In the genomic region with DNA sequence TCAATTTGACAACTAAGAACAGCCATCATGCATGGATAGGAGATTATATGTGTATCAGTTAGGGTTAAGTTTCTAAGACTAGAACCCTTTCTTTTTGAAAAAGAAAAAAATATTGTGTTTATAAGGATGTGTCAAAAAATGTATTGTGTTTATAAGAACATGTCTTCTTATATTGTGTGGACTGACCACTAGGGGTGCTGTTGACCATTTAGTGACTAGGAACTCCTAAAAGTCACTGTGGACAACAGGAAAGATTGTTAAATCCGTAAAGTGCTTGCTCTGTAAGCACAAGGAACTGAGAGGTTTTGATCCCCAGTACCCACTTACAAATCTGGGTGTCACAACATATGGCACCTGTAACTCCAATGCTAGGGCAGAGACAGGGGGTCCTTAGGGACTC, we compare ENCODE assay signal across 12 mouse cellular contexts.
A peak's percentile ranks its signal among the peaks of the same experiment; 100 is the strongest.
DNase-seq lines count a peak whose midpoint lies in the region; ATAC-seq and TF ChIP-seq lines count a peak whose summit lies in the region.
"Had no signal": no experiment of that assay in that cellular context is flagged by ENCODE, and none has a peak within 500 bp of the region (broad histone marks: within the 10 kb centered on the region; RNA-seq: fewer than 3 reads in every experiment).

No protein-coding gene starts in this region.

- H3K27me3 ChIP-seq in liver, postnatal 0 days (ENCODE audit: insufficient read depth, low read length): no peaks in the 10 kb centered on the region
- H3K27me3 ChIP-seq in liver, embryonic 11.5 days (replicated peaks; ENCODE audit: control insufficient read depth, insufficient read depth, low read length): no peaks in the 10 kb centered on the region
- no peaks in the 10 kb centered on the region for H3K27me3 ChIP-seq in midbrain, embryonic 16.5 days (ENCODE audit: control insufficient read depth, insufficient read depth, low read depth, low read length)
- H3K27me3 ChIP-seq: limb, embryonic 13.5 days had no signal

- DNase-seq in cerebellum, postnatal 10 days: peak; percentile 31 to 49
- DNase-seq in cerebellum, postnatal 25 days: no peak
- DNase-seq in liver, postnatal 0 days: no peak
- no peak for DNase-seq in liver, embryonic 11.5 days (ENCODE audit: low spot score)
- peak; percentile 24 for DNase-seq in NIH3T3 (ENCODE audit: low read depth)
- DNase-seq in mesoderm, embryonic 11.5 days (ENCODE audit: low read depth, low spot score): peak; percentile 16
- DNase-seq: B cell, adult 2 months; right cerebral cortex, postnatal 4 days had no signal

- no peak overlapping the region for H3K4me3 ChIP-seq in liver, postnatal 0 days (ENCODE audit: low read depth, low read length)
- H3K4me3 ChIP-seq in liver, embryonic 11.5 days (ENCODE audit: low read depth, low read length): no peak overlapping the region
- no peak overlapping the region for H3K4me3 ChIP-seq in midbrain, embryonic 16.5 days (ENCODE audit: low read depth, low read length)
- H3K4me3 ChIP-seq: limb, embryonic 13.5 days had no signal

- H3K4me2 ChIP-seq in liver, postnatal 0 days (ENCODE audit: low read depth, low read length): no peak overlapping the region
- H3K4me2 ChIP-seq in liver, embryonic 11.5 days: no peak overlapping the region
- no peak overlapping the region for H3K4me2 ChIP-seq in midbrain, embryonic 16.5 days (ENCODE audit: low read length)
- H3K4me2 ChIP-seq: heart, embryonic 11.5 days; limb, embryonic 13.5 days had no signal

- peak; percentile 43 for TF ChIP-seq CTCF in liver, postnatal 0 days (IDR thresholded peaks at IDR 0.05; ENCODE audit: low read depth)

- H3K9ac ChIP-seq in liver, postnatal 0 days (replicated peaks): no peak overlapping the region
- H3K9ac ChIP-seq in liver, embryonic 11.5 days (ENCODE audit: low read depth, low read length): no peak overlapping the region
- H3K9ac ChIP-seq in midbrain, embryonic 16.5 days (ENCODE audit: low read depth, low read length): no peak overlapping the region
- H3K9ac ChIP-seq: limb, embryonic 13.5 days had no signal

- whole genome bisulfite sequencing in liver, postnatal 0 days (ENCODE audit: insufficient replicate concordance): 43% methylated on average over 1 of the region's 1 CpGs
- WGBS in liver, embryonic 11.5 days: 56% methylated on average over 1 of the region's 1 CpGs
- WGBS in midbrain, embryonic 16.5 days: 64% methylated on average over 1 of the region's 1 CpGs

- H3K9me3 ChIP-seq in liver, postnatal 0 days (ENCODE audit: low read length): no peaks in the 10 kb centered on the region
- H3K9me3 ChIP-seq in liver, embryonic 11.5 days (ENCODE audit: control insufficient read depth, low read length): no peaks in the 10 kb centered on the region
- no peaks in the 10 kb centered on the region for H3K9me3 ChIP-seq in midbrain, embryonic 16.5 days (replicated peaks; ENCODE audit: control insufficient read depth, low read length, poor library complexity, severe bottlenecking)
- H3K9me3 ChIP-seq: limb, embryonic 13.5 days had no signal

- no peak overlapping the region for H3K27ac ChIP-seq in liver, postnatal 0 days (ENCODE audit: low read depth)
- no peak overlapping the region for H3K27ac ChIP-seq in liver, embryonic 11.5 days (ENCODE audit: low read depth, low read length)
- H3K27ac ChIP-seq in midbrain, embryonic 16.5 days (ENCODE audit: low read length): no peak overlapping the region
- H3K27ac ChIP-seq: limb, embryonic 13.5 days had no signal

- no peak for ATAC-seq in liver, postnatal 0 days
- ATAC-seq in liver, embryonic 11.5 days (replicated peaks; ENCODE audit: low FRiP score): no peak
- no peak for ATAC-seq in midbrain, embryonic 16.5 days
- no peak for ATAC-seq in megakaryocyte, adult 5-6 weeks (ENCODE audit: poor library complexity, severe bottlenecking)

- no peaks in the 10 kb centered on the region for H3K4me1 ChIP-seq in liver, postnatal 0 days (ENCODE audit: insufficient read depth)
- no peaks in the 10 kb centered on the region for H3K4me1 ChIP-seq in liver, embryonic 11.5 days (replicated peaks; ENCODE audit: control insufficient read depth, insufficient read depth, low read length)
- no peaks in the 10 kb centered on the region for H3K4me1 ChIP-seq in midbrain, embryonic 16.5 days (ENCODE audit: control insufficient read depth, insufficient read depth, low read length)

- H3K36me3 ChIP-seq in liver, postnatal 0 days (replicated peaks; ENCODE audit: insufficient read depth, low read length): no peaks in the 10 kb centered on the region
- H3K36me3 ChIP-seq in liver, embryonic 11.5 days (ENCODE audit: control insufficient read depth, insufficient read depth, low read length): no peaks in the 10 kb centered on the region
- no peaks in the 10 kb centered on the region for H3K36me3 ChIP-seq in midbrain, embryonic 16.5 days (ENCODE audit: control insufficient read depth, insufficient read depth, low read length)
- H3K36me3 ChIP-seq: limb, embryonic 13.5 days had no signal

- no peak for TF ChIP-seq EP300 in liver, postnatal 0 days (IDR thresholded peaks at IDR 0.05; ENCODE audit: low read depth)

Comparison
In these comparisons a context has a peak if more than half of its experiments do, and no peak if none do; other contexts are left out.
1. DNase-seq: peak in cerebellum, postnatal 10 days (2 of 2), NIH3T3 (single experiment) and mesoderm, embryonic 11.5 days (single experiment); none in cerebellum, postnatal 25 days (0 of 2), liver, postnatal 0 days (single experiment) and liver, embryonic 11.5 days (single experiment).